Mouse (Mus musculus) embryo, embryonic 9.5 days (tissue): ENCODE results near the gene Nupr1.
"Not testable (repeated sequence)": the region's sequence is repeated elsewhere in the genome, so short reads cannot be mapped to it uniquely, and the experiment has no call there.

Source experiments
- DNase-seq: peaks from one replicate; pipeline ENCODE4 v3.0.0-alpha.2; 2017; ENCODE audit errors: extremely low spot score

Nupr1 gene

DNA sequence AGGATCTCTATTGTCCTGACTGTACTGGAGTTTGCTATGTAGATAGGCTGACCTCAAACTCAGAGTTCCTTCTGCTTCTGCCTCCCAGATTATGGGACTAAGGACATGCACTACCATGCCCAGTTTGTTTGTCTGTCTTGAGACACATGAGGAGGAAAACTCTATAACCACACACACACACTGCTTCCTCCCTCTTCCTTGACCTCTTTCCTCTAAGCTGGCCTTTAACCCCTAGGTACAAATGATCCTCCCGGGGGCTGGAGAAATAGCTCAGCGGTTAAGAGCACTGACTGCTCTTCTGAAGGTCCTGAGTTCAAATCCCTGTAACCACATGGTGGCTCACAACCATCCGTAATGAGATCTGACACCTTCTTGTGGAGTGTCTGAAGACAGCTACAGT, 13.7 kb upstream of the Nupr1 start:
- DNase-seq, result no peak

DNA sequence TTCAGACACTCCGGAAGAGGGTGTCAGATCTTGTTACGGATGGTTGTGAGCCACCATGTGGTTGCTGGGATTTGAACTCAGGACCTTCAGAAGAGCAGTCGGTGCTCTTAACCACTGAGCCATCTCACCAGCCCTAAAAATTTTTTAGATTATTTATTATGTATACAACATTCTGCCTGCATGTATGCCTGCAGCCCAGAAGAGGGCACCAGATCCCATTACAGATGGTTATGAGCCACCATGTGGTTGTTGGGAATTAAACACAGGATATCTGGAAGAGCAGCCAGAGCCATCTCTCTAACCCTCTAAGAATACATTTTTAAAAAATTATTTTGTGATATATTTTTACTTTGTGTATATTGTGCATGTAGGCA, 12.6 kb upstream of the Nupr1 start:
- not testable (repeated sequence) for DNase-seq

DNA sequence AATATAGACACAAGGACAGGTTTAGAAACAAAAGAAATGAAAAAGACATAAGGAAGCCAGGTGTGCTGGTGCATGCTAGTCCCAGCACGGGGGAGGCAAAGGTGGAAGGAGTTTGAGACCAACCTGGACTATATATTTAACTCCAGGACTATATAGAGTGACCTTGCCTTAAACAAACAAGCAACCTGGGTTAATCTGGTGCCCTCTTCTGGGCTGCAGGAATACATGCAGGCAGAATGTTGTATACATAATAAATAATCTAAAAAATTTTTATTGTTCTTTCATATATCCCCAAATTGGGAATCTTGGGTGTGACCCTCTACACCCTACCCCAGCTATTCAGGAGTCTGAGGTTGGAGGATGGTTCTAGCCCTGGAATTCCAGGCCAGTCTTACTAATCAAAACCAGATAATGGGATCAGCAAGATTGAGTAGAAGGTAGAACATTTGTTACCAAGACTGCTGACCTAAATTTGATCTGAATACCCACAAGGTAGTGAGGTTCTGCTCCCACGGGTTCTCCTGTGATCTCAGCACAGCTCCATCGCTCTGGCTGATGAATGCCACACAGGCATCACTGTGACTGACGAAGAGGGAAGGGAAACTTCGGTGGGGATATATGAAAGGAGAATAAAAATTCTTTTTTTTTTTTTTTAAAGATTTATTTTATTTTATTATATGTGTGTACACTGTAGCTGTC, 12.0 kb upstream of the Nupr1 start:
- no peak for DNase-seq

DNA sequence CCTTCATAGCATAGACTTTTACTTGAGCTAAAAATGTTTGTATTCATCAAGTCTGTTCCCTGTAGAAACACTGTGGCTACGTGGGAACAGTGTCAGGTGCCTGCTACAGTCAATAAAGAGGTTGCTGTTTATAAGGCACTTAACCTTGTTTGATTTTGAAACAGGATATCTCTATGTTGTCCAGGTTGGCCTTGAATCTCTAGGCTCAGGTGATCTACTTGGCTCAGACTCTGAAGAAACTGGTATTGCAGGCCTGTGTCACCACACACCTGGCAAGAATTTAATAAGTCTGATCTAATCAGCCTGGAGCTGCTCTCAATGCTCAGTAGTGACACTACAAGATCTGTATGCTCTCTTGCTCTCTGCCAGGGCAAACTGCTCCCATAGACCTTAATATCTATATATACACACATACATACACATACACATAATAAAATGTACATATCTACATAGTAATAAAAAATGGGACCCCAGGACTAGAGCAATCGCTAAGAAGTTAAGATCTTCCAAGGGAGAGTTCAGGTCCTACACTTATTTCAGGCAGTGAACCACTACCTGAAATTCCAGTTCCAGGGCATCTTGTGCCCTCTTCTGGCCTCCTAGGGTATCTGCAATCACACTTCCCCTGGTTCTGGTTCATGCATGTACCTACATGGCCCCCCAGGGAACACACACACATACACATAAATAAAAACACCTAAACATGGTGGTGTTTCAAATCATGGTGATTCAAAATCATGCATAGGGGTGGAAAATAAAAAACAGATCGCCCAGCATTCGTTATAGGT, 6.3 kb upstream of the Nupr1 start:
- DNase-seq, result peak; percentile 45

DNA sequence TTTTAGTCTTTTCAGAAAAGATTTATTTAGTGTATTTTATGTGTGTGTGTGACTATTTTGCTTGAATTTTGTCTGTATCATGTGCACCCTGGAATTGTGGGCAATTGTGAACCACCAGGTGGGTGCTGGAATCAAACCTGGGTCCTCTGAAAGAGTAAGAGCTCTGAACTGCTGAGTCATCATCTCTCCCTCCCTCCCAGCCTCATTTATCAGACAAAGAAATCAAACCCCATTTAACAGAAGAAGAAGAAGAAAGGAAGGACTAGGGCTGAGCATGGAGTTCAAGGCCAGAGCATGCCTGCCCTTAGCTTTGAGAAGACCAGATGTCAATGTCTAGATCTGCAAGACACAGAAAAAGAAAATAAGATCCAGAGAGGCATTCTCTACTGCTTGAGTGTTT, 4.7 kb upstream of the Nupr1 start:
- DNase-seq, result no peak

DNA sequence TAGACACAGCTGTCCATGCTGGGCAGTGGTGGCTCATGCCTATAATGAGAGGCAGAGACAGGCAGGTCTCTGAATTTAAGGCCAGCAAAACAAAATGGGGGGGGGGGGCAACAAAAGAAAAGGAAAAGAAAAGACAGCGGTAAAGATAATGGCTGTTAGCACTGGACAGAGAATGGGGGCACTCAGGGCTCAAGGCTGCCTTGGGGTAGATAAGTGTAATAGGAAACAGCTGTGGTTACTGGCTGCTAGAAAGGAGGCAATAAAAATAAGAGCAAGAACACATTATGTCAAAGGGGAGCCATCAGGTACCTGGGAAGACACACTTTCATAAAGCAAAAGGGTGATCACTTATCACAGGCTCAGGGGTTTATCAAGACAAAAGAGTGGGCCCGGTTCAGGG, 1.8 kb upstream of the Nupr1 start:
- no peak for DNase-seq

DNA sequence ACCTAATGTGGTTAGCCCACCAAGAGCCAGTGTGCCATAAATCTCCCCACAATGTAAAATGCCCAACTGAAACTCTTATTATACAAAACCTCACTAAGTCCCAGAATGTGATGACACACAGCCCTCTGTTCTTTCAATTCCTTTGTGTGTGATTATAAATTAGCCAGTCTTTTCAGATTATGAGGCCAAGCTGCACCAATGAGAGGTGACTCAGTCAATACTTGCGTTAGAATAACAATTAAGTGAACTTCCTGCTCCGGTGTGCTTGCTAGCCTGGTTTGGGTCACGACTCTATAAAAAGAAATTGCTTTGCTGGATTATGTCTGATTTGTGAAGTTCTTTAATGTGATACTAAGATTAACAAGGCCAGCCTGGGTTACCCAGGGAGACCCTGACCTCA, 746 bp downstream of the Nupr1 start:
- no peak for DNase-seq

DNA sequence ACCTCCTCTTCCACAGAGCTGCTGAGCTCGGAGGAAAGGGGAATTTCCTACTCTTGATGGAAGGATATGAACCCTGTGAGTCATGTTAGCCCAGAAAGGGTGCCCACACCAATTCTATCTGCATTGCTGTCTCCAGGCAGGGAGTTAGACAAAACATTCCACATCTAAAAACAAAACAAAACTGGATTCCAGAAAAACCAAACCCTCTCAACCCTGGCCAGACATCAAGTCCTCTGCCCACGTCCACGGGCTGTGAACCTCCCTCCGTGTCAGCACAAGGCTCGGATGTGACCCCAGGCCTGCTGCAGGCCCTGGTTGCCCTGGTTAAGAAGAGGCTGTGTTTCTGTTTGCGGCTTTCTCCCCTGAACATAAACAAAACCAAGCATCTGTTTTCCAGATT, 2.5 kb downstream of the Nupr1 start:
- DNase-seq, result no peak

DNA sequence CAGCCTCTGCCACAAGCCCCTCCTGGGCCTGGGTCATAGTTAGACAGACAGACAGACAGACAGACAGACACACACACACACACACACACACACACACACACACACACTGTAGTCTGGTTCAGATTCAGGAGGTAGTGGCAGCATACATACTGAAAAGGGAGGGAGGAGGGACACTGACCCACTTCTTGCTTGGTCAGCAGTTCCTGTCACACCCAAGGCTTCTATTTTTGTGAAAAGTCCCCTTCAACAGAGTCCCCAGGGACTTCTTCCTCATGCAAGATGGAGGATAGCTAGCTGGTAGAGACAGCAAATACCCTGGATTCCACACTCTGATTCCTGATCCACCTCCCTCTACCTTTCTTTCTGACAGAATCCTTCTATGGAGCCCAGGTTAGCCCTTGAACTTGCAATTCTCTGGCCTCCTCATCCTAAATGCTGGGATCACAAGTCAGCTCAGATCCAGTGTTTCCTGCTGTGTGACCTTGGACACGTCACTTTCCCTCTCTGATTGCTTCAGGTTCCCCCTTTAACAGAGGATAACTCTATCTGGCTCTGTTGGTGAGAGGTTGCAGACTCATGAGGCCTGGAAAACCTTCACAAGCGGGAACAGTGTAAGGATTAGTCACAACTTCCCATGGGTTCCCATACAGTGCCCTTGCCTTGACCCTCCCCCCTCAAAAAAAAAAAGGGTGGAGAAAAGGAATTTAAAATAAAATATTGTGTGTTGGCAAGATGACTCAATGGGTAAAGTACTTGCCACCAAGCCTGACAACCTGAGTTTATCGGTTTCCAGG, 4.7 kb downstream of the Nupr1 start:
- DNase-seq, result no peak

DNA sequence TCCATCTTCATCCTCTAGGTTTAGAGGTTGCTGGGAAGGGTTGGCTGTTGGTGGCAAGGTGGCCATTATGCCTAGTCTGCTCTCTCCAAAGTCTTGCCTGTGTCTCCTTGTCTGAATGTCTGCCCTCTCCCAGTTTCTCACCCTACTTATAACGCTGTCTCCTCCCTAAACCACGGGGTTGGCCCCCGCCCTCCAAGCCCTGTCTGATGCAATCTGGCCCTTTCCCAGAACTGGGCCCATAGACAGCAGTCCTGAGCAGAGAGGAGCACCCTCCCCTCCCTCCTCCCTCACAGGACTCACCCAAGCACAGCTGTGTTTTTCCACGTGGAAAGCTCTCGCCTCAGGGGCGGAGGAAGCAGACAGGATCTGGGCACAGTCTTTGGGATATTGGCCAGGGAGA, 5.3 kb downstream of the Nupr1 start:
- no peak for DNase-seq

DNA sequence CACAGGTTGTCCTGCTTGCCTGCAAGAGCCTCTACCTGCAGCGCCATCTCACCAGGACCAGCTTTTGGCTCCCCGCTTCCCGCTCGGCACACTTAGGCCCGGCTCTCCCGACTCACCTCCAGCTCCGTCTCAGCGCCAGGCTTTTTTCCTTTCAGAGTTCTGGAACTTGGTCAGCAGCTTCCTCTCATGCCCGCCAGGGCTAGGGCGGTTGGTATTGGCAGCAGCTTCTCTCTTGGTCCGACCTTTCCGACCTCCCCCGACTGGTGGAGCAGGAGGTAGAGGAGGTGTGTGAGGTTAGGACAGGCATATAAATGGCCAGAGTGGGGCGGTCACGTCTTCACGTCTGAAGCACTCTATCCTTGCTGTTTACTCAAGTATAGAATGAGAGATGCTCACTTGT, 5.9 kb downstream of the Nupr1 start:
- no peak for DNase-seq

DNA sequence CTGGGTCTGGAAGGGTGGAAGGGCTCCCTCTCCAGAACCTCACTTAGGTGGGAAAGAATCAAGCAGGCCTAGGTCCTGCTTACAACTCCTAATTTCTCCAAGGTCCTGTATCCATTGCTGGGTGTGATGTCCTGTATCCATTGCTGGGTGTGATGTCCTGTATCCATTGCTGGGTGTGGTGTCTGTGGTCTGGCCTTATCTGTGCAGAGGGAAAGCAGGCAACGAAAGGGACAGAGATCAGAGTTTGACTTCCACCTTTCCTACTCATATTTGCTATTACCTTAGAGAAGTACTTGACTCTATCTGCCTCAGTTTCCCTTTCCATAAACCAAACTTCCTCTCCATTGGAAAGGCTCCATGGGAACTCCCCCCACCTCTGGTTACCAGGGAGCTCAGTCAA, 7.3 kb downstream of the Nupr1 start:
- DNase-seq, result no peak

DNA sequence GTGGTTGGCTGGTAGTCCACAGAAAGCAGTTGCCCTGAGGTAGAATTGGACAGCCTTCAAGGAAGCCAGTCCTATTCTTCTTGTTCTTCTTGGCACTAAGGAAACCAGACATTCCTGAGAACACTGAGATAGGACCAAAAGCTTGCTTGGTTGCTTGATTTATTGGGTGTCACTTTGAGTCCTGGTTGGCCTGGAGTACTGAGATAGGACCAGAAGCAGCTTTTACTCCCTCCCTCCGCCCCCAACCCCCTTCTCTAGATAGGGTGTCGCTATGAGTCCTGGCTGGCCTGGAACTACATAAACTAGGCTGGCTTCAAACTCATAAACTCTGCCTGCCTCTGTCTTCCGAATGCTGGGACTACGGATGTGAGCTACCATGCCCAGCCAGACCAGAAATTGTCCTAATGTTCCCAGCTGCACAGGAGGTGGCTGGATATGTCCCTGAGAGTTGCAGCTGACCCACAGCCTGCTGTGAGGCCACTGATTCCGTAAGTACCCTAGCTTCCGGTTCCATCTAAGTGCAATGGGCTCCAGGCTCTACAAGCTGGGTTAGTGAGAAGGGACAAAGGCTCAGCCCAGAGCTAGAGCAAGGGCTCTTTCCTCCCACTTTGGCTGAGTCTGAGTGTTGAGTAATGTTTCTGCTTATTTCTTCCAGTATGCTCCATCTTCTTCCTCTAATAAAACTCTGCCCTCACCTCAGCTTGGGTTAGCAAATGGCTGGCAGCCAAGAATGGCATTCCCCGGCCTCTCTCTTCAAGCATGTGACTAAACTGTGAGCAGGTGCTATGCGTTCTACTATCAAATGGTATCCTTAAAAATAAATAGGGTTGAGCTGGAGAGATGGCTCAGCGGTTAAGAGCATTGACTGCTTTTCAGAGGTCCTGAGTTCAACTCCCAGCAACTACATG, 9.0 kb downstream of the Nupr1 start:
- DNase-seq, result no peak

DNA sequence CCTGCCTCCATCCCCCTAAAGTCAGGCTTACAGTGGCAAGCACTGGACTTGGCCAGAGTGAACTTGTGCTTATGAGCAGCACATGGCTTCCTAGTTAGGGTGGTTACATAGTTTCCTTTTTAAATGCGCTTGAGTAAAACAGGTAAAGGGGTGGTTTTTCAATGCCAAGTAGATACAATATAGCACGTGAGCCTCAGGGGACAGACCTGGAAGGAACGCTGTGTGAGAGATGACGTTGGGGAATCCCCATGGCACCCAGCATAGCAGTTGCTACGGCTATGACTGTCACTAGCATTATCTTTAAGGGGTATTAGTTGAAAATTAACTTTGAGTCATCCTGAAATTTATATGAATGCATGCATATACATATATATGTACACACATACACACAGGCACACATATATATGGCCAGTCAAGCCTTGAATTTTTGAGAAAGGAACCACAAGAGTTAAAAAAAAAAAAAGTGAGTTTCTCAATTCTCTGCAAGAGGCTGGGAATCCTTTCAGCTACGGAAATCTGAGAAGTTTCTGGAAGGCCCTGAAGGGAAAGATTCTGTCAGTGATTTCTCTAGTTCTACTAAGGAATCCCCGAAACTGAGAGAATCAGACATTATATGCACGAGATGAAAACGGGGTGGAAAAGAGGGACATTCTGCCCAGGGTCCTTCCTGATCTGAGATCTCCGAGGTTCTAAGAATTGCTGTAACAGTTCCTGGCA, 10.9 kb downstream of the Nupr1 start:
- DNase-seq, result no peak

DNA sequence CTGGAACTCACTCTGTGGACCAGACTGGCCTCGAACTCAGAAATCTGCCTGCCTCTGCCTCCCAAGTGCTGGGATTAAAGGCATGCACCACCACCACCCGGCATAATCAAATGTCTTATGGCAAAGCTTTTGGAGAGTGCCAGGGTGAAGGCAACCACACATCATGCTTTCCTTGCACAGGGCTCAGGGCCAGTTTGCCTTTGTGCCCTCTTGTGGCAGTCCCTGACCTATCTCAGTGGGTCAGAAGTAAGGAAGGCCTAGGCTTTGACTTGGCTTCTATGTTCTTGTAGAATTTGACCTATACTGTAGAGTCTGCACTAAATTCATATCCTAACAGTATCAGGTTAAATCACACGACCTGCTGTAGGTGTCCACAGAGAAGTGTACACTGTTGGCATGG, 14.0 kb downstream of the Nupr1 start:
- DNase-seq, result no peak

DNA sequence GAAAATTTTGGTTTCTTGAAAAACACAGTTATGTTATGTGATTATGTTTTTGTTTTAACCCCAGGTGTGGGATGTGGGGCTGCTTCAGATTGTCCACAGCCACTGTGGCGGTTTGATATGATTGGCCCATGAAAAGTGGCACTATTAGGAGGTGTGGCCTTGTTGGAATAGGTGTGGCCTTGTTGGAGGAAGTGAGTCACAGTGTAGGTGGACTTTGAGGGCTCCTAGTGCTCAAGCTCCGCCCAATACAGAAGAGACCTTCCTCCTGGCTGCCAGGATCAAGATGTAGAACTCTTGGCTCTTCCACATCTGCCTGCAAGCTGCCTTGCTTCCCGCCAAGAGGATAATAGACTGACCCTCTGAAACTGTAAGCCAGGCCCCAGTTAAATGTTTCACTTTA, 17.9 kb downstream of the Nupr1 start:
- DNase-seq, result no peak

DNA sequence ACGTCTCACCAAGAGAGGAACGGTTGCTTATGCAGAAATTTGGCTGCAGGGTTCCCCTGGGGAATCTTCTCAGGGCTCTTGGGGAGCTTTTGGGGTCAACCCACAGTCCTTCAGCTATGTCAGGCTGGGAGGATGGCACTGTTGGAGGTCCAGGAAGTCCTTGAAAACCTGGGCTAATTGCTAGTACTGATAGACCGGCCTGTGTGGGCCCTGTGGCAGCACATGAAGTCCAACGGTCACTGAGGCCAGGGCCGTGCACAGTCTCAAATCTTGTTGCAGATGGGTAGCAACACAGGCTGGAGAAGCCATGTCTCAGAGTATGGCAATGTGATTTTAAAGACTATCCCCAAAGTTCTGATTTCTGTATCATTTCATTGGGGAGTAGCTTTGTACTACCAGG, 22.9 kb downstream of the Nupr1 start:
- DNase-seq, result no peak

DNA sequence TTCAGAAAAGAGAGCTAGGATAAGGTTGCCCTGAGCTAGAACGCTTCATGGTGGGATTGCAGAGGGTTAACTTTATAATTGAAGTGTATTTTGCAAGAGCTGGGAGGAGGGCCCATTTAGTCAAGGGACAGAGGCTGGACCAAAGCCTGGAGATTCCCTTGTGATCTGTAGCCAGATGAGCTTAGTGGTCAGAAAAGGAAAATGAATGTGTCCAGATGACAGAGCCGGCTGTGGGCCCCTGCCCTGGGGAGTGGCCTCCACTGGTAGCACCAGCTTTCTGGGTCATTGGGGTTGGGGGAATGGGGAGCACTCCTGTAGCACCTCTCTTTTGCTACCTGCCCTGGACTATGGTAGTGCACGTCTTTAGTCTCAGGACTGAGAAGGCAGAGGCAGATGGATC, 23.6 kb downstream of the Nupr1 start:
- no peak for DNase-seq

DNA sequence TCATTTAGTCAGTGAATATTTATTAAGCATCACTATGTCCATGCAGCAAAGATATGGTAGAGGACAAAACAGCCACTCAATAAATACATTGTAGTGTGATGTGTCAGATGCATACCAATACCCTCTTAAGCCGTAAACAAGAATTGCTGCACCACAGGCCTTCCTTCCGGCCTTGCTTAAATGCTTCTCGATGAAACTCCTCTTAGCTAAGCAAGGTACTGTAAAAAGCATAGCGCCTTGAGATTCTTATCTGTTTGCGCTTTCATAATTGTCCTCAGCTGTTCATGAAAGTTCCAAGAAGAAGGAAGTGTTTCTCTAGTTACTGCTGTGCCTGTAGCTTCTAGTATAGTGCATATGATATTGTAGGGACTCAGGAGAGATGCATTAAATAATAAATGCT, 24.1 kb downstream of the Nupr1 start:
- DNase-seq, result no peak

DNA sequence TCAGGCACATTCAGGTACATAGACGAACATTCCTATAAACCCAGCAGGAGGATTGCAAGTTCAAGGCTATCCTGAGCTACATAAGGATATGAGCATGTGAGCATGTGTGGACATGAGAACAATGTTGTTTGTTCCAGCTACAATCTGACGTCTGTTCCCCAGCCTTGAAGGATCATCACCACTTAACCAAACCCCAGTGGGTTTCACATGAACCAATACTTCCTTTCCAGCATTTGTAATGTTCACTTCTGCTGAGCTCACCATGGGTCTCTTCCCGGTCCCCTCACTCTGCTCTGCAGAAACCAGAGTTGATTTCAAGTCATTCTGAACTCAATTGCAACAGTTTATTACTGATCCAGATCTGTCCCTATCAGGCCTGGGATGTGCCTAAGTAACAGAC, 28.0 kb downstream of the Nupr1 start:
- DNase-seq, result no peak

DNA sequence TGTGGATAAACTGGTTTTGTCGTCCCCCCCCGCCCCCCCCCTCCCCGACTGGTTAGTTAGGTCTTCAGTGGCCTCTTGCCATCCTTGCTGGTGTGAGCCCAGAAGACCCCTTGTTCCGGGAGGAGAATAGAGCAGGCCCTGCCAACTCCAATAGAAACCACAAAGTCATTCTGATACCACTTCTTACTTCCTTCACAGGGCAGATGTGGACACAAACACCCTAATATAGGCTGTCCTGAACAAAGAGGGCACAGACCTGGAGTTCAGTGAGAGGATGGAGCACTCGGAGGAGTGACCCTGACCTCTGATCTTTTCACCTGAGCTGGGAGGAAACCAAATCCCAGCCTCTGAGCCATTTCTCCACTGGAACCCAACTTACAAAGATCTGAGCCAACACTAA, 28.8 kb downstream of the Nupr1 start:
- DNase-seq, result no peak
